Mouse (Mus musculus) frontal cortex, postnatal 36 days (tissue): ENCODE results near the gene Map3k12.

Experiments
- DNase-seq, 2 experiments: peaks; one replicate each; pipeline ENCODE4 v3.0.0; 2022; ENCODE audit warnings: low spot score in 2 of 2

Map3k12 gene

GRCm38 (mm10) chr15:102516728-102517404 is at the start of gene Map3k12:
TSS of gene Map3k12 (minus strand) at chr15:102517064.
- DNase-seq, result peak; percentile 78 to 79

GRCm38 (mm10) chr15:102563681-102564080 is 46.8 kb upstream of the Map3k12 start:
- DNase-seq, result no peak

GRCm38 (mm10) chr15:102563061-102563460 is 46.2 kb upstream of the Map3k12 start:
- no peak for DNase-seq

GRCm38 (mm10) chr15:102562491-102562890 is 45.6 kb upstream of the Map3k12 start:
- DNase-seq, result no peak

- no peak for DNase-seq
These were observed 40.7 kb upstream of the Map3k12 start for GRCm38 (mm10) chr15:102557580-102557979.

GRCm38 (mm10) chr15:102555581-102555980 is 38.7 kb upstream of the Map3k12 start:
- DNase-seq, result no peak

GRCm38 (mm10) chr15:102552599-102552998 is 35.7 kb upstream of the Map3k12 start:
- DNase-seq, result no peak

- DNase-seq, result no peak
These were observed 30.6 kb upstream of the Map3k12 start for GRCm38 (mm10) chr15:102547478-102547877.

GRCm38 (mm10) chr15:102546677-102547427 is 30.0 kb upstream of the Map3k12 start:
- DNase-seq, result peak; percentile 84 to 93

- no peak for DNase-seq
These were observed 29.4 kb upstream of the Map3k12 start for GRCm38 (mm10) chr15:102546246-102546645.

- DNase-seq, result no peak
These were observed 27.9 kb upstream of the Map3k12 start for GRCm38 (mm10) chr15:102544801-102545200.

GRCm38 (mm10) chr15:102533926-102534325 is 17.1 kb upstream of the Map3k12 start:
- DNase-seq, result no peak

GRCm38 (mm10) chr15:102532106-102532900 is 15.4 kb upstream of the Map3k12 start:
- no peak for DNase-seq

GRCm38 (mm10) chr15:102531586-102531985 is 14.7 kb upstream of the Map3k12 start:
- no peak for DNase-seq

- DNase-seq, result no peak
These were observed 13.7 kb upstream of the Map3k12 start for GRCm38 (mm10) chr15:102530566-102530965.

GRCm38 (mm10) chr15:102528396-102528795 is 11.5 kb upstream of the Map3k12 start:
- no peak for DNase-seq

- no peak for DNase-seq
These were observed 11.1 kb upstream of the Map3k12 start for GRCm38 (mm10) chr15:102527936-102528335.

- DNase-seq, result no peak
These were observed 9.5 kb upstream of the Map3k12 start for GRCm38 (mm10) chr15:102526111-102527002.

GRCm38 (mm10) chr15:102524892-102525485 is 8.1 kb upstream of the Map3k12 start, which contains the start of gene Npff:
TSS of gene Npff (minus strand) at chr15:102524942.
- peak; percentile 74 to 85 for DNase-seq

GRCm38 (mm10) chr15:102521480-102521879 is 4.6 kb upstream of the Map3k12 start:
- DNase-seq, result no peak

GRCm38 (mm10) chr15:102520416-102520815 is 3.6 kb upstream of the Map3k12 start:
- no peak for DNase-seq
